Mouse (Mus musculus) c-Kit-positive CD71-negative TER-119-negative erythroid progenitor cells, embryonic 14.5 days (primary cell): Measurements from ENCODE around the gene Gm11985.
A peak's percentile ranks its signal among the peaks of the same experiment; 100 is the strongest.

Experiments
- DNase-seq: peaks from one replicate; pipeline ENCODE4 v3.0.0-alpha.2; 2013; ENCODE audit warnings: low read depth

Gm11985 gene

DNA sequence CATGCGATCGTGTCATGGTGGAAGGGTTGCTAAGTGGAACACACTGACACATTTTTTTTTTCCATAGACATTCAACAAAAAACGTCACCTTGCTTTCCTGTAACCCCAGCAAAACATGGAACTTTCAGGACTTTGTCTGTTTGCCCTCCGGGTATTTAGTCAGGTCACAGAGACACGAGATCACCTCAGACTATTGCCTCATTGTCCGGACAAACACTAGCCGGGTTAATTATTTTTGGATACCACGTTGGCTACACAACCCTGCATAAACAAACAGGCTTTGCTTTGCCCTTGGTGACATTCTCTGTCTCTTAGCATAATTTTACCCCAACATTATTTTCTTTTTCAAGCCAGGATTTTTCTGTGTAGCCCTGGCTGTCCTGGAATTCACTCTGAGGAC lies 35.3 kb downstream of the Gm11985 start:
- no peak for DNase-seq

DNA sequence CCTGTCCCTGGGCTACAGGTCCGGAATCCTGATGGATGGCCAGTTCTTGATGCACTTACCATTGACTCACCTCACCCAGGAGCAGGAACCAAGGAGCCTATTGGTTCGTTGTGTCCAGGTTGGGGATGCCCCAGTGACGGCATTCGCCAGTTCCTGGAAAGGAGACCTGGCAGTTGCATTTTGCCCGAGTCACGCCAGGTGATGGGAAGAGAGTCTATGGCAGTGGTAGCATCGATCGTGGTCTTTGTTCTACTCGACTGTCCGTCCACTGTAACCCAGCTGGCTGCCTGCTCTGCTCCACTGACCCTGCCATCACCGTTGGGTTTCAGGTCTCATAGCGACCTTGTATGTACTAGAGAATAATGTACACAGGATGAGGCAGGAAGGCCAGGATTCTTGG lies 36.0 kb downstream of the Gm11985 start:
- no peak for DNase-seq

DNA sequence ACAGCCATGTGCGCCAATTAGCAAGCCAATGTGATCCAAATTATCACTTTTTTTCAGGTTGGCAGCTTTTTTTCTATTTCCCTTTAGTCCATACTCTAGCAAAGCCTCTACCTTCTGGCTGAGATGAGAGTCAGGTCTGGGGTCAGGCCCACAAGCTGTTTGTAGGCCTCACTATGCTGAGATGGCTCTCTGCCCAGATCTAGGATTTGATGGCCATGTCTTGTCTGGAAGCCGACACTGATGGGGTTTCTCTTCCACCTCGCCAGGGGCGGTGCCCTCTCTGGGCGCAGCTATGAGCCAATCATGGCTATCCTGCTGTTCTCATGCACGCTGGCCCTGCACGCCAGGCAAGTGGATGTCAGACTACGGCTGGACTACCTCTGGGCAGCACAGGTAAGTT lies 37.9 kb downstream of the Gm11985 start:
- no peak for DNase-seq

GRCm38 (mm10) chr11:7149471-7149870 lies 38.9 kb downstream of the Gm11985 start:
- no peak for DNase-seq

GRCm38 (mm10) chr11:7147945-7148344 lies 40.4 kb downstream of the Gm11985 start:
- no peak for DNase-seq

DNA sequence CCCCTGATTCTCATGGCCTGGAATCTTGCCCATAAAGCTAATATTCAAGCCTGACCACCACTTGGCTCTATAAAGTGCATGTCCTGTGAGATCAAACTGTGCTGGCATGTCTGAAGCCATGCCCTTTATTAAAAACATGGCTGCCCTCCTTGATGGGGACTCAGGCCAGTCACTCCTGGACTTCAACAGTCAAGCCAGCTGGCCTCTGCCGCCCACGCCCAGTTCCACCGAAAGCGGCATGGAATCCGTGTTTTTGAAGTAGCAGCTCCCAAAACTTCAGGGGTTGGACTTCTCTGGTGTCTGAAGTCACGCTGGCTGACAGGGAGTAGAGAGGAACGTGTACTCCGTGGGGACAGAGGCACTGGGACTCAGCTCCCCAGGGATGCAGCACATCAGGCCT lies 40.8 kb downstream of the Gm11985 start:
- DNase-seq = no peak

GRCm38 (mm10) chr11:7145221-7145620 lies 43.1 kb downstream of the Gm11985 start:
- peak; percentile 6 for DNase-seq

DNA sequence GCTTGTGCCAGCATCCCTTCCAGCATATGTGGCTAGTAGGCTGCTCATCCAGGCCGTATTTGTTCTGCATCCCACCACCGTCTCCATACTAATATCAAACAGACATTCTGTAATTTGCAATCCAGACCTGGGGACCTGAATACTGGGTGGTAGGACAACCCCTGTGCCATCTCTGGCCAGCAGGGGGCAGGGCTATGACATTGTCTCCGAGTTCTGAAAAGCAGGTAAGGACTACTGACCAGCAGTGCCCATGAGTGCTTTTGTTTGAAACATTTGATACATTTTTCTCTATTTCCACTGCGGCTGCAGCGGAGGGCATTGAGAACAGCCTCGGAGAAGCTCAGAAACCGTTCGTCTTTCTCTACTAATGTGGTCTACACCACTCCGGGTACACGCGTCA lies 44.0 kb downstream of the Gm11985 start:
- no peak for DNase-seq

DNA sequence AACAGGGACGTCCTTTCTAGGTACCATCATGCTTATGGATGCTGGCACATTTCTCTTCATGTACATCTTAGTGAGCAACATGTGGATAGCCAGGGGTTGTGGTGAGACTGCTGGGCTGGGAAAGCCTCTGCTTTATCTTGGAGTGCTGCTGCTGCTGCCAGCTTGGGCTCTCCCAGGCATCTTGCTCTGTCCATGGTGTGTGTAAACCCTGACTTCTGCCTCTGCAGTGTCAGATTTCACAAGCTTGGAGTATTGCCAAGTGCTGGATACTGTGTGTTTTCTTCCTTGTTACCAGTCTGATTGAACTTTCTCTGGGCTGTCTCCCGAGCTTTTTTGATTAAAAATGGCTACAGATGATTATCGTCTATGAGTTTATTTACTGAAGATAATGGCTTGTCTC lies 45.6 kb downstream of the Gm11985 start:
- DNase-seq = no peak

GRCm38 (mm10) chr11:7140449-7140848 lies 47.9 kb downstream of the Gm11985 start:
- DNase-seq = no peak

DNA sequence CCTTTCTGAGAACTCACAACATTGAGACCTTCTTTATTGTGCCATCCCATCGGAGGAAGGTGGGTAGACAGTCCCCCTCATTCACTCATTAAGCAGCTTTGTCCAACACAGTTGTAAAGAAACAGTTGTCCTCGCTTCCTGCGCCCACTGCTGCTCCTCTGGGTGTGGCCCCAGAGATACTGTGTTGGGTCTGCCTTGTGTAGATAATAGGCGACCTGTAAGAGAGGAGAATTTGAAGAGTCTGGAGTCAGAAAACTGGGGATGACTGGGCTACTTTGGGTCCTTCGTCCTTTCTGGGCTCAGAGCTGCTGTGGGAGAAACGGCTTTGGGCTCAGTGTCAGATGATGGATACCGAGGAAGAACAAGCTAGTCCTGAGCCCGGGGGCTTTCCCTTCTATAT lies 50.0 kb downstream of the Gm11985 start:
- no peak for DNase-seq

DNA sequence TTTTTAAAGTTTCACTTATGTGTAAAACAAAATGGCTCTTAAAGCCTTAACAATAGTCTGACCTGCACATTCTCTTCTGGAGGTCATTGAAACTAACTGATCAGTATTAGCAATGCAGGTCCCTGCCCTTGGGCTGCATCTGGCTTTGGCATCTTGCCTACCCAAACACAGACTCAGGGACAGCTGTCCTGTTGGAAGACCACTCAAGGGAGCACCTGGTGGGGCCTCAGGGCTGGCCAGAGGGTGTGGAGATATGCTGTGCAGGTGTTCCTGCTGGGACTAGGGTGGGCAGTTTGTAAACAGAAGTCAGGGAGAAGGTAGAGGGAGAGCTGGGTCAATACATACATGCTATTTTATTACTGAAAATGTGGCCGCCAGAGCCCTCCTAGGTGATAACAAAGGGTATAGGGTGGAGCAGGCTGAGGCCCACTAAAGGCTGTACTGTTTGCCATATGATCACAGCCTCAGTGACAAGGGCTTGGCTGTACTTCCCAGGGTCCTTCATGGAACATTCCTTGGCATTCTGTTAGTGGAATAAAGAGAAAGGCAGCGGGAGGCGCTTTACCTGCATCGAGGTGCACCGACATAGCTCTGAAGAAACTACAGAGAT lies 52.0 kb downstream of the Gm11985 start:
- no peak for DNase-seq

- no peak for DNase-seq
Measured at GRCm38 (mm10) chr11:7135763-7136162, 52.6 kb downstream of the Gm11985 start.

- DNase-seq = no peak
Measured at GRCm38 (mm10) chr11:7135301-7135700, 53.1 kb downstream of the Gm11985 start.

DNA sequence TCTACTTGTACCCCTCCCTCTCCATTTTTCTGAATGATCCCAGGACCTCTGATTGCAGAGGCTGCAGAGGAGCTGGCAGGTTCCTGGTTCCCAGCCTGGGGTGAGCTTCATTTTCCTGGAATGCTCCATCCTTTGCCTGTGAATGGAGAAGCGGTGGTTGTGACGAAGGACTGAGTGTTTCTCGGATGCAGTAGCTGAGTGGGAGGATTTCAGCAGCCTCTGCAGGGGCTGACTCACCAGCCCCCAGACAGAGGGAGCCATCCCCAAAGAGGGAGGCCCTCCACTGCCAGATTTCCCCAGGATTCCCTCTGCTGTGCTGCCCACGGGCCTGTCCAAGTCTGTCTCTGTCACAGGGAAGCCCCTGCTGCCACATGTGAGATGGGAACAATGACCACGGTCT lies 54.0 kb downstream of the Gm11985 start:
- no peak for DNase-seq

GRCm38 (mm10) chr11:7133736-7134135 lies 54.6 kb downstream of the Gm11985 start:
- DNase-seq = no peak
